Mouse (Mus musculus): Measurements from ENCODE around the gene Ppil1. TPM values are rescaled to one million over a fixed set of nuclear protein-coding genes. Genes with fewer than 3 reads are reported as not detected.
A peak's percentile ranks its signal among the peaks of the same experiment; 100 is the strongest.
"Not testable (repeated sequence)": the region's sequence is repeated elsewhere in the genome, so short reads cannot be mapped to it uniquely, and the experiment has no call there.

Gene Ppil1
- total and polyA plus RNA-seq, 3 experiments = 28.4 to 33.2 (median 31.1) TPM

- TF ChIP-seq CTCF (IDR thresholded peaks at IDR 0.05) = no peak
- TF ChIP-seq POLR2A (IDR thresholded peaks at IDR 0.05; ENCODE audit: insufficient read depth, low read depth, low read length) = no peak
- no peak for TF ChIP-seq EP300 (IDR thresholded peaks at IDR 0.05; ENCODE audit: insufficient read depth, low read depth, low read length)
- H3K36me3 ChIP-seq (ENCODE audit: control insufficient read depth, insufficient read depth, low read length) = peaks cover 2% of the 10 kb centered on the region; the same call in 1 of the 2 replicates
Measured at GRCm38 (mm10) chr17:29258921-29259320, 5.1 kb downstream of the Ppil1 start.

GRCm38 (mm10) chr17:29258025-29258558 is 5.9 kb downstream of the Ppil1 start:
- H3K27ac ChIP-seq = peak overlapping the region; percentile 79
- no peak overlapping the region for H3K4me3 ChIP-seq
- H3K27me3 ChIP-seq (ENCODE audit: control insufficient read depth, insufficient read depth, low read length) = no peaks in the 10 kb centered on the region
- intact Hi-C loops (cut with DNase I) = loop anchor here (5.0 kb wide), 1 partner anchor 254 kb away; no protein-coding TSS in a partner anchor
- no peak overlapping the region for H3K9ac ChIP-seq (ENCODE audit: low read depth, low read length)
- peaks cover 11% of the 10 kb centered on the region; the same call in 1 of the 2 replicates for H3K4me1 ChIP-seq (ENCODE audit: control insufficient read depth, insufficient read depth, low read length)
- no peaks in the 10 kb centered on the region for H3K79me2 ChIP-seq (replicated peaks; ENCODE audit: control insufficient read depth, insufficient read depth, low read length)
- peaks cover 2% of the 10 kb centered on the region; the same call in 1 of the 2 replicates for H3K36me3 ChIP-seq (ENCODE audit: control insufficient read depth, insufficient read depth, low read length)
- no peak for DNase-seq
- 52% methylated on average over 10 of the region's 10 CpGs for WGBS
- no peak for TF ChIP-seq EP300 (IDR thresholded peaks at IDR 0.05; ENCODE audit: insufficient read depth, low read depth, low read length)
- TF ChIP-seq POLR2A (IDR thresholded peaks at IDR 0.05; ENCODE audit: insufficient read depth, low read depth, low read length) = no peak
- TF ChIP-seq CTCF (IDR thresholded peaks at IDR 0.05) = no peak

More at GRCm38 (mm10) chr17:29258921-29259320, 5.1 kb downstream of the Ppil1 start:
- 75% methylated on average over 2 of the region's 2 CpGs for WGBS
- Histone ChIP-seq H3K27ac (no peak overlapping the region; the same call in 1 of the 2 replicates), H3K4me3 (no peak overlapping the region), H3K4me1 (ENCODE audit: control insufficient read depth, insufficient read depth, low read length) (peaks cover 11% of the 10 kb centered on the region; the same call in 1 of the 2 replicates), H3K9ac (ENCODE audit: low read depth, low read length) (no peak overlapping the region), H3K27me3 (ENCODE audit: control insufficient read depth, insufficient read depth, low read length) (no peaks in the 10 kb centered on the region), H3K79me2 (replicated peaks; ENCODE audit: control insufficient read depth, insufficient read depth, low read length) (no peaks in the 10 kb centered on the region)
- intact Hi-C loops (cut with DNase I) = loop anchor here (1.0 to 5.0 kb wide), 2 partner anchors 112 to 253 kb away; no protein-coding TSS in a partner anchor
- no peak for DNase-seq

- Histone ChIP-seq H3K79me2 (replicated peaks; ENCODE audit: control insufficient read depth, insufficient read depth, low read length) (no peaks in the 10 kb centered on the region), H3K4me1 (ENCODE audit: control insufficient read depth, insufficient read depth, low read length) (peaks cover 14% of the 10 kb centered on the region; the same call in 1 of the 2 replicates), H3K4me3 (no peak overlapping the region), H3K27me3 (ENCODE audit: control insufficient read depth, insufficient read depth, low read length) (no peaks in the 10 kb centered on the region), H3K9ac (ENCODE audit: low read depth, low read length) (no peak overlapping the region), H3K27ac (peak overlapping the region; percentile 79), H3K36me3 (ENCODE audit: control insufficient read depth, insufficient read depth, low read length) (peaks cover 2% of the 10 kb centered on the region; the same call in 1 of the 2 replicates)
- intact Hi-C loops (cut with DNase I) = loop anchor here (5.0 kb wide), 1 partner anchor 255 kb away; no protein-coding TSS in a partner anchor
- 63% methylated on average over 10 of the region's 10 CpGs for WGBS
- DNase-seq = peak; percentile 55 to 85
- peak; percentile 99 for TF ChIP-seq EP300 (IDR thresholded peaks at IDR 0.05; ENCODE audit: insufficient read depth, low read depth, low read length)
- TF ChIP-seq CTCF (IDR thresholded peaks at IDR 0.05) = no peak
- TF ChIP-seq POLR2A (IDR thresholded peaks at IDR 0.05; ENCODE audit: insufficient read depth, low read depth, low read length) = peak; percentile 51; the same call in 1 of the 2 replicates
Measured at GRCm38 (mm10) chr17:29257001-29257511, 6.9 kb downstream of the Ppil1 start.

- H3K9ac ChIP-seq (ENCODE audit: low read depth, low read length) = peak overlapping the region; percentile 0
- DNase-seq = no peak
- H3K79me2 ChIP-seq (replicated peaks; ENCODE audit: control insufficient read depth, insufficient read depth, low read length) = no peaks in the 10 kb centered on the region
- 63% methylated on average over 6 of the region's 6 CpGs for WGBS
- H3K4me1 ChIP-seq (ENCODE audit: control insufficient read depth, insufficient read depth, low read length) = peaks cover 14% of the 10 kb centered on the region; the same call in 1 of the 2 replicates
- peak overlapping the region; percentile 70 for H3K27ac ChIP-seq
- TF ChIP-seq EP300 (IDR thresholded peaks at IDR 0.05; ENCODE audit: insufficient read depth, low read depth, low read length) (no peak), POLR2A (IDR thresholded peaks at IDR 0.05; ENCODE audit: insufficient read depth, low read depth, low read length) (no peak), CTCF (IDR thresholded peaks at IDR 0.05) (no peak)
- no peaks in the 10 kb centered on the region for H3K27me3 ChIP-seq (ENCODE audit: control insufficient read depth, insufficient read depth, low read length)
- intact Hi-C loops (cut with DNase I) = loop anchor here (5.0 kb wide), 1 partner anchor 256 kb away; no protein-coding TSS in a partner anchor
- no peak overlapping the region for H3K4me3 ChIP-seq
- H3K36me3 ChIP-seq (ENCODE audit: control insufficient read depth, insufficient read depth, low read length) = peaks cover 2% of the 10 kb centered on the region; the same call in 1 of the 2 replicates
Measured at GRCm38 (mm10) chr17:29256507-29256906, 7.5 kb downstream of the Ppil1 start.

- not testable (repeated sequence) for H3K36me3 ChIP-seq (ENCODE audit: control insufficient read depth, insufficient read depth, low read length); H3K79me2 ChIP-seq (replicated peaks; ENCODE audit: control insufficient read depth, insufficient read depth, low read length); DNase-seq; H3K4me3 ChIP-seq; H3K9ac ChIP-seq (ENCODE audit: low read depth, low read length); H3K27me3 ChIP-seq (ENCODE audit: control insufficient read depth, insufficient read depth, low read length)
- 74% methylated on average over 6 of the region's 6 CpGs for WGBS
- intact Hi-C loops (cut with DNase I) = loop anchor here (5.0 kb wide), 1 partner anchor 258 kb away; no protein-coding TSS in a partner anchor
- H3K4me1 ChIP-seq (ENCODE audit: control insufficient read depth, insufficient read depth, low read length) = peaks cover 19% of the 10 kb centered on the region; the same call in 1 of the 2 replicates
- H3K27ac ChIP-seq = peak overlapping the region; percentile 81
Measured at GRCm38 (mm10) chr17:29254784-29255183, 9.2 kb downstream of the Ppil1 start.

GRCm38 (mm10) chr17:29253684-29254083 is 10.3 kb downstream of the Ppil1 start:
- Histone ChIP-seq H3K36me3 (ENCODE audit: control insufficient read depth, insufficient read depth, low read length) (no peaks in the 10 kb centered on the region), H3K9ac (ENCODE audit: low read depth, low read length) (0 out of 2 replicates have a peak overlapping the region, but pooled peaks have one; percentile 6), H3K4me3 (no peak overlapping the region), H3K4me1 (ENCODE audit: control insufficient read depth, insufficient read depth, low read length) (peaks cover 21% of the 10 kb centered on the region; the same call in 1 of the 2 replicates), H3K27me3 (ENCODE audit: control insufficient read depth, insufficient read depth, low read length) (no peaks in the 10 kb centered on the region), H3K79me2 (replicated peaks; ENCODE audit: control insufficient read depth, insufficient read depth, low read length) (no peaks in the 10 kb centered on the region), H3K27ac (peak overlapping the region; percentile 81)
- intact Hi-C loops (cut with DNase I) = no loop called here
- peak in 1 of 2 experiments; percentile 73 for DNase-seq
- TF ChIP-seq POLR2A (IDR thresholded peaks at IDR 0.05; ENCODE audit: insufficient read depth, low read depth, low read length) = peak; percentile 36; the same call in 1 of the 2 replicates
- TF ChIP-seq CTCF (IDR thresholded peaks at IDR 0.05) = no peak
- peak; percentile 71 for TF ChIP-seq EP300 (IDR thresholded peaks at IDR 0.05; ENCODE audit: insufficient read depth, low read depth, low read length)
- 65% methylated on average over 9 of the region's 9 CpGs for WGBS
